Mouse (Mus musculus) embryonic facial prominence, embryonic 13.5 days (tissue): Measurements from ENCODE around the gene Safb. TPM values are rescaled to one million over a fixed set of nuclear protein-coding genes. Genes with fewer than 3 reads are reported as not detected.

Experiments
- ATAC-seq: fragments of 200-750 bp; cut with Nextera tagmentation; 2 replicates; pipeline ENCODE4 v1.8.0; 2017; ENCODE audit warnings: low read depth; ENCODE audit not compliant: insufficient number of reproducible peaks, insufficient read depth, low FRiP score, low TSS enrichment
- H3K27ac ChIP-seq: fragments of 300-500 bp; sonication (generic); 2 replicates; pipeline ENCODE4 v1.5.1; 2015; ENCODE audit warnings: moderate library complexity, mild to moderate bottlenecking, inconsistent platforms
- H3K27me3 ChIP-seq: fragments of 300-500 bp; sonication (generic); 2 replicates; pipeline ENCODE4 v1.6.1; 2015; ENCODE audit warnings: mild to moderate bottlenecking, inconsistent platforms
- H3K36me3 ChIP-seq: fragments of 300-500 bp; sonication (generic); 2 replicates; pipeline ENCODE4 v1.6.1; 2015; ENCODE audit warnings: mild to moderate bottlenecking, inconsistent platforms
- H3K4me1 ChIP-seq: fragments of 300-500 bp; sonication (generic); 2 replicates; pipeline ENCODE4 v1.6.1; 2015; ENCODE audit warnings: inconsistent platforms
- H3K4me2 ChIP-seq: fragments of 300-500 bp; sonication (generic); 2 replicates; pipeline ENCODE4 v1.6.1; 2015; ENCODE audit warnings: moderate library complexity, mild to moderate bottlenecking, inconsistent platforms
- H3K4me3 ChIP-seq: fragments of 300-500 bp; sonication (generic); 2 replicates; pipeline ENCODE4 v1.5.1; 2015; ENCODE audit warnings: mild to moderate bottlenecking, inconsistent platforms
- H3K9ac ChIP-seq: fragments of 300-500 bp; sonication (generic); 2 replicates; pipeline ENCODE4 v1.6.1; 2015; ENCODE audit warnings: mild to moderate bottlenecking, inconsistent platforms
- H3K9me3 ChIP-seq: fragments of 300-500 bp; sonication (generic); 2 replicates; pipeline ENCODE4 v1.6.1; 2016; ENCODE audit warnings: inconsistent platforms
- WGBS: fragments of 180-500 bp; shearing (Covaris S2); methylation state at CpG from one replicate; pipeline ENCODE4 v1.1.7; 2015; ENCODE audit warnings: mixed read lengths; 5-methylcytosine and 5-hydroxymethylcytosine counted together
- polyA plus RNA-seq: library from polyadenylated mRNA; unstranded; fragments of >200 nt; fragmentation: Nextera tagmentation; extraction: Ambion mirVana; gene quantifications from 2 replicates; pipeline ENCODE4 v1.2.1, GENCODE M21; 2015

Safb gene
- polyA plus RNA-seq, 1 experiment from 2014 or later, result 119 TPM

DNA sequence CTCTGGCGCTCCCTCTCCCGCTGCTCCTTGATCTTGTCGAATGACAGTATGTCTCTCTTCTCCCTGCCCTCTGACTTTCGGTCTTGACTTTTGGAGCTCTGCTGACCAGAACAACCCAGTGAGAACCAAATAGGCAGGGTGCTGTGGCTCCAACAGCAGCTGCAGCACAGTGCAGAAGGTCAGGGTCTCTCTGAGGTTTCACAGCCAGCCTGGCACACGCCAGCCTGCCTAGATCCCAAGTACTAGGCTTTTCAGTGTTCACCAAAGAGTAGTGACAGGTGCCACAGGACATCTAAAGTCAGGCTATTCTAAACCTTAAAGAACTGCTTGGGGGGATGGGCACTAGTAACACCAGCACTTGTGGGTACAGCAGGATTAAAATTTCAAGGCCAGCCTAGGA is 17.7 kb upstream of the Safb start:
- no peak overlapping the region for H3K27ac ChIP-seq
- H3K4me2 ChIP-seq, result no peak overlapping the region
- no peaks in the 10 kb centered on the region for H3K27me3 ChIP-seq
- peaks cover 100% of the 10 kb centered on the region for H3K36me3 ChIP-seq
- WGBS, result 93% methylated on average over 5 of the region's 5 CpGs
- no peaks in the 10 kb centered on the region for H3K4me1 ChIP-seq
- ATAC-seq, result no peak
- no peak overlapping the region for H3K4me3 ChIP-seq
- H3K9me3 ChIP-seq, result no peaks in the 10 kb centered on the region
- no peak overlapping the region for H3K9ac ChIP-seq

DNA sequence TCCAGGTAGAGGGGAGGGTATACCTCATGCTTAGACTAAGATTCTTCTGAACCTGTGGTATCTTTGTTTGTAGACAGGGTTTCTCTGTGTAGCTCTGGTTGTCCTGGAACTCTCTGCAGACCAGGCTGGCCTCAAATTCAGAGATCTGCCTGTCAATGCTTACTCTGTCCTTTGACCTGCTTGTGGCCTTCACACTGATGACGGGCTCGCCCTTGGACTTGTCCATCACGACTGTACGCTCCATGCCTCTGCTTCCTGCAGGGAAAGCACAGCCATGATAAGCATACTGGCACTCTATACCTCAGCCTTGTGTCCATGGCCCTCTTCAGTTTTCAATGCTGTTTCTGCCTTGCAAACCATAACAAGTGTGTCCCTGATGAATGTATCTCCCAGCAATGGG is 17.3 kb upstream of the Safb start:
- 91% methylated on average over 4 of the region's 4 CpGs for WGBS
- no peak overlapping the region for H3K27ac ChIP-seq

DNA sequence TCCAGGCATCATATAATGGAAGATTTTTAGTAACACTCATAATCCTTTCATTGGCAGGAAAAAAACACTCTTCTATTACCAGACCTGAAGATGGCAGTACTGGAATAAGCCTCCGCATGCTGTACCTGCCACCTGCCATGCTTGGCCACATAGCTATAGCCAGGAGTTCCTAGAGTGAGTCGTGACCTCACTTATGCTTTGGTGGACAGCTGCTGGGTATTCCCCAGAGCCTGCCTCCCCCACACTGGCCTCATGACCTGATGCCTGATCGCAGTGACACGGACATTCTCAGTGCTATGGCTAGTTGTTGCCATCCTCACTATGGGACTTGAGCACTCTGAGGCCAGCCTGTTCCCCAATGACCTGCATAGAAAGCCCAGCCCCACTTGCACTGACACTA is 14.3 kb upstream of the Safb start:
- Histone ChIP-seq H3K4me1 (no peaks in the 10 kb centered on the region), H3K27ac (no peak overlapping the region), H3K27me3 (no peaks in the 10 kb centered on the region), H3K4me3 (no peak overlapping the region), H3K9ac (no peak overlapping the region), H3K4me2 (no peak overlapping the region), H3K9me3 (no peaks in the 10 kb centered on the region), H3K36me3 (peaks cover 98% of the 10 kb centered on the region)
- no peak for ATAC-seq
- 86% methylated on average over 4 of the region's 4 CpGs for WGBS

More for the DNA sequence above, 17.3 kb upstream of the Safb start:
- no peak for ATAC-seq
- peaks cover 100% of the 10 kb centered on the region for H3K36me3 ChIP-seq
- H3K4me3 ChIP-seq, result no peak overlapping the region
- H3K9me3 ChIP-seq, result no peaks in the 10 kb centered on the region
- H3K9ac ChIP-seq, result no peak overlapping the region
- H3K4me2 ChIP-seq, result no peak overlapping the region
- H3K27me3 ChIP-seq, result no peaks in the 10 kb centered on the region
- H3K4me1 ChIP-seq, result no peaks in the 10 kb centered on the region

DNA sequence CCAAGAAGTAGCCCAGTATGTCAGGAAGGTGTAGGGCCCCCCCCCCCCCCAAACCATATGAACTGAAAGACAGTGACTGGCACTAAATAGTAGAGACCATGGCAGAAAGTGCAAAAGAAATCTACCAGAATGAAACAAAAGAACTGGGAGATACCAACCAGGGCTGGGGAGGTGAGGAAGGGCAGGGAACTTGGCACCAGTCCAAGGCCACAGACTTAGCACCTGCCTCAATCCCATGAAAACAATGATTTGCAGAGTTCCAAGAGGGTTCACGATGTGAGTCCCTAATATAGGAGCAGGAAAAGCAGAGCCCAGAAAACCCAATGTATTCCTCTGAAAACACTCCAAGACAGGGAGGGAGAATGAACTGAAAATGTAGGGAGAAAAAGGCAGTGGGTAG is 12.5 kb upstream of the Safb start:
- Histone ChIP-seq H3K4me1 (no peaks in the 10 kb centered on the region), H3K36me3 (peaks cover 92% of the 10 kb centered on the region), H3K4me2 (no peak overlapping the region), H3K9me3 (no peaks in the 10 kb centered on the region), H3K9ac (no peak overlapping the region), H3K27ac (no peak overlapping the region), H3K4me3 (no peak overlapping the region), H3K27me3 (no peaks in the 10 kb centered on the region)
- ATAC-seq, result no peak
- WGBS, result 77% methylated on average over 1 of the region's 1 CpGs

DNA sequence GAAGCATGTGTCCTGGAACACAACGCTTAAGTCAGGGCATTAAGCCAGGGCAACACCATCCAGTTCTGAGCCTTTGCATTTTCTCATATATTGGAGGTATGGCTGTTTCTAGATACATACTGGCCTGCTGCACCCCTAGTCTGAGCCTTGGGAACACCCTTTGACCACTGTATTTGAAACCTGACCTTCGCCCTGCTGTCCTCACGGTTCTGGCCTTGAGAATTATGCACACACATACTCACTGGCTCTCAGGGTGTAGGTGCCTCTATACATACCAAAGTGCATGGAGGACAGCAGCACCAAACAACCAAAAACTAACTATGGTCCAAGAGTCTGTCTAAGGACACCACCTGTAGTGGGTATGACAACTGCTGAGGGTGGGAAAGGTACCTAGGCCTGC is 11.7 kb upstream of the Safb start:
- H3K27me3 ChIP-seq, result no peaks in the 10 kb centered on the region
- WGBS, result 94% methylated on average over 3 of the region's 3 CpGs
- H3K9me3 ChIP-seq, result no peaks in the 10 kb centered on the region
- no peak overlapping the region for H3K9ac ChIP-seq
- no peaks in the 10 kb centered on the region for H3K4me1 ChIP-seq
- ATAC-seq, result no peak
- H3K27ac ChIP-seq, result no peak overlapping the region
- H3K4me3 ChIP-seq, result no peak overlapping the region
- H3K4me2 ChIP-seq, result no peak overlapping the region
- H3K36me3 ChIP-seq, result peaks cover 92% of the 10 kb centered on the region

DNA sequence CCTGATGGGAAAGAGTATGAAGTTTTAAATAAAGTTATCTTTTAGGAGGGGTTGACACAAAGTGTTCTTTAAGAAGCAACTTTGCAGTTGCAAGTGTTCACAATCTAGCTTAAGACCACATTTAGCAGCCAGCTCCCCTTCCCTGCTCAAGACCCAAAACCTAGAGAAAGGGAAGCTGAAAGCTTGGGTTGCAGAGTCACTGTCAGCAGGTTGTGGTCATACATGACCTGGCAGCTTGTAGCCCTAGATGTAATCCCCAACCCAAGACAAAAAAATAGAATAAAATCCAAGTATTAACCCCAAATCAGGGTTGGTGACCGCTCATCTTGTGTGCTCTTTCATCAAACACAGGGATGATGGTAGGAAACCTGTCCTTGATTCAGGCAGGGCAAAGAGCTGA is 1.6 kb upstream of the Safb start:
- 70% methylated on average over 1 of the region's 1 CpGs for WGBS
- H3K4me1 ChIP-seq, result peaks cover 47% of the 10 kb centered on the region
- H3K4me2 ChIP-seq, result peak overlapping the region; percentile 89
- H3K27ac ChIP-seq, result no peak overlapping the region
- peak overlapping the region; percentile 90 for H3K4me3 ChIP-seq
- ATAC-seq, result no peak
- no peaks in the 10 kb centered on the region for H3K27me3 ChIP-seq
- no peaks in the 10 kb centered on the region for H3K9me3 ChIP-seq
- H3K36me3 ChIP-seq, result peaks cover 66% of the 10 kb centered on the region
- H3K9ac ChIP-seq, result peak overlapping the region; percentile 90

DNA sequence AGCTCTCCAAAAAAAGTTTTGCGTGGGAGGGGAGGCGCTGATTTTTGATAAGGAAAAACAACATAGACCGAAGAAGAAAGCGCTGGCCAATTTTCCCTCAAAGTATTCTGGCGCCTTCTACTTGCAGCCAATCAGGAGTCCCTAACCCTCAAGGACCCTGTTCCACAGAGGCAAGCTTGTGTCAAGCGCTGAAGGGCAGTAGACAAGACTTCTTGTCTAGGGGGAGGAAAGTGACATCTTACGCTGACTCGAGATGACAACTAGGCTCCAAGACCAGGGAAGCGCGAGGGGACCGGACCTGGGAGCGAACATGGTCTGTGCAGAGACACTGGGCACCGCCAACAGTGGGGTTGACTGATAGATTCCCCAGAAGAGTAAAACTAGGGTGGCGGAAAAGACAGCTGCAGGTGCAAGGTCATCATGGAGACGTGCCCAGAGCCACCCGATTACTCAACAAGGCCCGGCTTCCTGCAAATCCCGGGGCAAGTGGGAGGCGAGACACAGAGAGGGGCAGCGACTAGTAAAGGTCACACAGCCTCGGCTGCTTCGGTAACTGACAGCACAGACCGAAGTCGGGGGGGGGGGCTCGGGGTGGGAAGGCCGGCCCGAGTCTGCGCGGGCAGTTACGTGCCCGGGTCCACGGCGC is 891 bp upstream of the Safb start:
- Histone ChIP-seq H3K9ac (peak overlapping the region; percentile 90), H3K27me3 (no peaks in the 10 kb centered on the region), H3K36me3 (peaks cover 66% of the 10 kb centered on the region), H3K4me3 (peak overlapping the region; percentile 90), H3K9me3 (no peaks in the 10 kb centered on the region), H3K4me1 (peaks cover 47% of the 10 kb centered on the region), H3K4me2 (peak overlapping the region; percentile 89), H3K27ac (peak overlapping the region; percentile 93)
- ATAC-seq, result peak; percentile 11
- WGBS, result 3% methylated on average over 33 of the region's 33 CpGs

DNA sequence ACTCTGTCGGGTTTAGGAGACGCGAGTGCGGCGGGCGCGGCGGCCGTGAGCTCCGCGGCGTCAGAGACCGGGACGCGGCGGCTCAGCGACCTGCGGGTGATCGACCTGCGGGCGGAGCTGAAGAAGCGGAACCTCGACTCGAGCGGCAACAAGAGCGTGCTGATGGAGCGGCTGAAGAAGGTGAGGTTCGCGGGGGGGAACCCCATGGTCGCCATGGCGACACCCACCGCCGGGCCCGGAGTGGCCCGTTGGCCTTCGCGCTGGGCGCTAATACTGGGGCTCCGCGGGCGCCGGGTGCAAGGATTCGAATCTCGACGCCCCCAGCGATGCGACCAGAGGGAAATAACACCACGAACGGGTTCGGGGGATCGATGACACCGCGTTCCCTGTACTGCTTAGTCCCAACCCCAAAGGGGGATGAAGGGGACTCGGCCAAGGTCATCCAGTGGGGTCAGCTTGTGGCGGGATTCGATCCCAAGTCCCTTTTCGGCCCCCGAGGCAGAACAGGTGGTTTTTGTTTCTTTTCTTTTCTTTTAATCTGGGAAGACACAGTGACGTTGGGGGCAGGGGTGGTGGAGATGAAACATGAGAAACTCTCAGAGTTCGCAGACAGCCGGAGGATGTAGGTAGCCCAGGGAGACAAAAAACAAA is 671 bp downstream of the Safb start:
- H3K36me3 ChIP-seq, result peaks cover 68% of the 10 kb centered on the region
- H3K27me3 ChIP-seq, result no peaks in the 10 kb centered on the region
- under 1% methylated on average over 61 of the region's 61 CpGs for WGBS
- peak overlapping the region; percentile 90 for H3K4me3 ChIP-seq
- peak overlapping the region; percentile 71 for H3K4me2 ChIP-seq
- peaks cover 49% of the 10 kb centered on the region for H3K4me1 ChIP-seq
- H3K9me3 ChIP-seq, result no peaks in the 10 kb centered on the region
- ATAC-seq, result no peak
- peak overlapping the region; percentile 93 for H3K9ac ChIP-seq
- H3K27ac ChIP-seq, result peak overlapping the region; percentile 95

DNA sequence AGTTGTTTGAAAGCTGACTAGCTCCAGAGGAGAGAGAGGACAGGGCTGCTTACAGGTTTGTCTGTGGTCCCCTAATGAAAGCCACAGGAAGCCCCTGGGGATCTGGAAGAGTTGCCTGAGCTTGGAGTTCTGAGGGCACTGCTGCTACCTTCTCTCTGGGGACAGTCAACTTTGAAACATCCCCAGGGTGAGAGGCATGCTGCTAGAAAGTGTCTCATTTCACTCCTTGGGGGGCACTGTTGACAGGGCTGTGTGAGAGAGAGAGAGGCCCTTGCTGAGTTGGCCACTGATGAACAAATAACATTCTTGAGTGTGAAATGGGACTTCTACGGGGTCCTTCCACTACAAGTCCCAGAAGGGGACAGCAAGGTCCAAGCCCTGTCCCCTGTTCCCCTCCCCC is 3.1 kb downstream of the Safb start:
- Histone ChIP-seq H3K36me3 (peaks cover 69% of the 10 kb centered on the region), H3K27ac (no peak overlapping the region), H3K9ac (peak overlapping the region; percentile 60; the same call in 1 of the 2 replicates), H3K4me2 (peak overlapping the region; percentile 34; the same call in 1 of the 2 replicates), H3K9me3 (no peaks in the 10 kb centered on the region), H3K27me3 (no peaks in the 10 kb centered on the region), H3K4me1 (peaks cover 39% of the 10 kb centered on the region), H3K4me3 (0 out of 2 replicates have a peak overlapping the region, but pooled peaks have one; percentile 3)
- WGBS, result 80% methylated on average over 1 of the region's 1 CpGs
- ATAC-seq, result no peak

DNA sequence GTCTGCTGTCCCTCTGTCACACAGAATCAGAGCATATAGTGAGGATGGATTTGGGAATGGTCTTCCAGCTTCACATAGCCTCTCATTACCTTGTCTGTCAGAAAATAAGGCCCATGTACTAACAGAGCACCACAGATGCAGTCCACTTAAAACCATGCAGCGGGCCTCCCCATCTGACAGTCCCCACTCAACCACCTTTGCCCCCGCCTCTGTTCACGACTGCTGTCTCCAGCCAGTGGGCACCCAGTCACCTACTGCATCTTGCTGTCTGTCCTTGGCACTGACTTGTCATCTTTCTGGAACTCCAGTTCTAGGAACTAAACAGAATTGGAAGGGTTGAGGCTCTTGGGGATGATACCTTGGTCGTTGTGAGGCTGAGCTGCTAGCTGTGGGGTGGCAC is 4.3 kb downstream of the Safb start:
- Histone ChIP-seq H3K9me3 (no peaks in the 10 kb centered on the region), H3K27me3 (no peaks in the 10 kb centered on the region), H3K4me3 (no peak overlapping the region), H3K27ac (no peak overlapping the region), H3K4me2 (no peak overlapping the region), H3K9ac (no peak overlapping the region), H3K36me3 (peaks cover 78% of the 10 kb centered on the region), H3K4me1 (peaks cover 32% of the 10 kb centered on the region)
- ATAC-seq, result no peak
- 97% methylated on average over 4 of the region's 4 CpGs for WGBS

DNA sequence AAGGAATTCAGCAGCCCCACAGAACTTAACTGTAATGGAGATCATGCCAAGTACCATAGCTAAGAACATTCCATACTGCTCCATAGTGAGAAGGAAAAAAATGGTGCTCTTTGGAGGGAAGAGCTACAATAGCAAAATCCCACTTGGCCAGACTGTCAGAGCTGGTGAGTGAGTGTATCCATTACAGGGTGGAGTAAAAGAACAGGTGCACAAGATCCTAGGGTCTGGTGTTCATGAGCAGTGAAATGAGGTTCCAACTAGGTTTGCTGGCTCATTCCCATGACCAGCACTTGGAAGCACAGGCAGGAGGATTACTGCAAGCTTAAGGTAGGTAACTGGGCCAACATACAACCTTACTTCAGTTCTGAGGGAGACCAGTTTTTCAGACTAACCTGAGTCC is 7.9 kb downstream of the Safb start:
- no peak overlapping the region for H3K9ac ChIP-seq
- no peaks in the 10 kb centered on the region for H3K27me3 ChIP-seq
- no peak overlapping the region for H3K27ac ChIP-seq
- no peak overlapping the region for H3K4me3 ChIP-seq
- ATAC-seq, result no peak
- H3K4me1 ChIP-seq, result peaks cover 13% of the 10 kb centered on the region
- H3K9me3 ChIP-seq, result no peaks in the 10 kb centered on the region
- H3K4me2 ChIP-seq, result no peak overlapping the region
- peaks cover 100% of the 10 kb centered on the region for H3K36me3 ChIP-seq

DNA sequence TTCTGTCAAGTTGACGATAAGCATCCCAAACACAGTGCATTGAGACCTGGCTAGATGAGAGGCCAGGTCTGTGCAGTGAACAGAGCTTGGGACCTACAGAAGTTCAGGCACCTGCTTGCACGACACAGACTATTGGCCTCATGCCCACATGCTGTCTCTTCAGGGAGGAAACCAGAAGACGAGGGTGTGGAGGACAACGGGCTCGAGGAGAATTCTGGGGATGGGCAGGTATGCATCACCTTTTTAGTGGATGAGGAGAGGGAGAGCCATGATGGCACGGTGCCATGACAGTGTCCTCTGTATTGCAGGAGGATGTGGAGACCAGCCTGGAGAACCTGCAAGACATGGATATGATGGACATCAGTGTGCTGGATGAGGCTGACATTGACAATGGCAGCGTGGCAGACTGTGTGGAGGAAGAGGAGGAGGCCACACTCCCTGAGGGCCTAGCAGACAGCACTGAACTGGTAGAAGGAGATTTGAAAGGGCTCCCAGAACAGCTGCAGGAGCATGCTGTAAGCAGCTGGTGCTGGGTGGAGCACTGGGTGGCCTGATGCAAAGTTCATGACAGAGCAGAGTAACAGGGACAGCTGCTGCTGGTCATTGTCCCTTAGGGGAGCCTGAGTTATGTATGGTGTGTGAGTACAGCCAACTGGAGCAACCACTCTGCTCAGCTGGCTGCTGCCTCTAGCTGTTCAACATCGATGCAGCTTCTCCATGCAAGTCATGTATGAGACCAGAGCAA is 9.1 kb downstream of the Safb start:
- no peaks in the 10 kb centered on the region for H3K27me3 ChIP-seq
- H3K4me2 ChIP-seq, result no peak overlapping the region
- no peak overlapping the region for H3K27ac ChIP-seq
- no peak overlapping the region for H3K9ac ChIP-seq
- WGBS, result 87% methylated on average over 8 of the region's 8 CpGs
- H3K4me3 ChIP-seq, result no peak overlapping the region
- H3K36me3 ChIP-seq, result peaks cover 96% of the 10 kb centered on the region
- no peaks in the 10 kb centered on the region for H3K9me3 ChIP-seq
- ATAC-seq, result no peak
- H3K4me1 ChIP-seq, result peaks cover 9% of the 10 kb centered on the region; the same call in 1 of the 2 replicates
